Mouse (Mus musculus) thymus, postnatal 4 days (tissue): ENCODE data around the gene Trim65.
A peak's percentile ranks its signal among the peaks of the same experiment; 100 is the strongest.

Experiments
- DNase-seq: peaks from one replicate; pipeline ENCODE4 v3.0.0; 2021

Gene Trim65

GRCm38 (mm10) chr11:116088741-116089394 lies 42.1 kb downstream of the Trim65 start:
- no peak for DNase-seq

GRCm38 (mm10) chr11:116088188-116088587 lies 42.7 kb downstream of the Trim65 start:
- no peak for DNase-seq

GRCm38 (mm10) chr11:116087194-116088130 lies 43.5 kb downstream of the Trim65 start:
- DNase-seq = peak; percentile 95

GRCm38 (mm10) chr11:116086258-116087193 lies 44.4 kb downstream of the Trim65 start, which contains the start of gene Wbp2:
Gene Wbp2 (minus strand): TSS chr11:116086995.
- peak; percentile 97 for DNase-seq

- no peak for DNase-seq
Observed at GRCm38 (mm10) chr11:116084166-116084565, 46.8 kb downstream of the Trim65 start.

GRCm38 (mm10) chr11:116083096-116083672 lies 47.7 kb downstream of the Trim65 start:
- DNase-seq = no peak

- DNase-seq = peak; percentile 95
Observed at GRCm38 (mm10) chr11:116081081-116081480, 49.8 kb downstream of the Trim65 start.

GRCm38 (mm10) chr11:116079511-116079910 lies 51.4 kb downstream of the Trim65 start:
- DNase-seq = no peak

- no peak for DNase-seq
Observed at GRCm38 (mm10) chr11:116078676-116079320, 52.1 kb downstream of the Trim65 start.

- peak; percentile 97 for DNase-seq
Observed at GRCm38 (mm10) chr11:116078221-116078620, 52.7 kb downstream of the Trim65 start.

GRCm38 (mm10) chr11:116077446-116078204 lies 53.3 kb downstream of the Trim65 start, which contains the start of gene Unc13d:
Gene Unc13d (minus strand): TSS chr11:116077961.
- DNase-seq = peak; percentile 81

- DNase-seq = peak; percentile 79
Observed at GRCm38 (mm10) chr11:116076836-116077235, 54.1 kb downstream of the Trim65 start.

- peak; percentile 56 for DNase-seq
Observed at GRCm38 (mm10) chr11:116076266-116076540, 54.7 kb downstream of the Trim65 start.

GRCm38 (mm10) chr11:116075539-116076265 lies 55.2 kb downstream of the Trim65 start:
- DNase-seq = peak; percentile 45

GRCm38 (mm10) chr11:116074436-116074991 lies 56.4 kb downstream of the Trim65 start:
- DNase-seq = no peak

- no peak for DNase-seq
Observed at GRCm38 (mm10) chr11:116072608-116073007, 58.3 kb downstream of the Trim65 start.
